Mouse (Mus musculus) urinary bladder, postnatal 25 days (tissue): ENCODE measurements around the gene Coq8a.

Experiments used
- DNase-seq: peaks from one replicate; pipeline ENCODE4 v3.0.0; 2022; ENCODE audit warnings: low spot score

The Coq8a gene

DNA sequence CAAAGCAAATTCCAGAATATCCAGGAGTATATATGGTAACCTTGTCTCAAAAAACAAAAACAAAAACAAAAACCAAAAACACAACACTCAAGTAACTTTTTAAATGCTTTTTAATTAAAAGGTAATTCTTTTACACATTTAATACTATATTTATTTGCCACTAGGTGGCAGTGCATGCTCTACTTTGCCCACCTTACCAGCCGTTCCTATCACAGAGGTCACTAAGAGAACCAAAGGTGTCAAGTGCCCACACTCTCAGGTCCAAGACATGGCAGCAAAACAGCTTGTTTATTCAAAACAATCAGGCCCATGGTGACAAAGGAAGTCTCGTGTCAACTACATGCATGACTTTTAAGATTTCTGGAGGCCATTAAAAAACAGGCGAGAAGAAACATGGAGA, 24.2 kb downstream of the Coq8a start:
- DNase-seq = no peak

DNA sequence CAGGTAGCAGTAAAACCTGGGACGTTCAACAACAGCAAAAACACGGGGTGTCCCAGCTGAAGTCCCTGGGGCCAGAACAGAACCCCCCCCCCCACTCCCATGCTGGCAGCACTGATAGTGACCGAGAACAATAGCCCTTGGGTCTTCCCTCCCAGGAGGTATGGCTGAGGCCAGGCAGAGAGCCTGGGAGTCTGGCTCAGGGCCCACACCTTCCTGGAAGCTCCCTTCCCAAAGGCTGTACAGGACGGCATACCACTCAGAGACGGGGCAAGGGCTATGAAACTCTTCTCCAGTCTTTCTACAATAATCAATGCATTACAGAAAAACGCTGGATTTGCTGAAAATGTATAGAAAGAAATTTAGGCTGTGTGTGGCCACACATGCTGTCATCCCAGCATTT, 24.7 kb downstream of the Coq8a start:
- DNase-seq = no peak

DNA sequence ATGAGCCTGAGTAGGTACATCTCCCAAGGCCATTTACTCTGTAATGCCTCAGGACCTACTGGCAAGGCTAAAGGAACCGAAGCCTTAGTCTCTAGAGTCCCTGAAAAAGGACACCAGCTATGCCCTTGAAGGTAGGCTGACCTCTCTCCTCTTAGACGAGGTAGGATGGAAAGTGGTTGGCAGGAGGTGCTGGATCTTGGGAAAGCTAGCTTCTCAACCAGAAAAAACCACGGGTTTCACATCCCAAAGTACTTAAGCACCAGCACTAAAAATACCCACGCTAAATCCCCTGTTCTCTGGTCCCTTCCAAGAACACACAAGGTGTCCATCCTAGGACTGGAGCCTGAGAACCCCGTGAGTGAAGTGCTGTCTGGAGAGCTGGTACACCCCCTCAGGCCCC, 26.4 kb downstream of the Coq8a start:
- DNase-seq = no peak

DNA sequence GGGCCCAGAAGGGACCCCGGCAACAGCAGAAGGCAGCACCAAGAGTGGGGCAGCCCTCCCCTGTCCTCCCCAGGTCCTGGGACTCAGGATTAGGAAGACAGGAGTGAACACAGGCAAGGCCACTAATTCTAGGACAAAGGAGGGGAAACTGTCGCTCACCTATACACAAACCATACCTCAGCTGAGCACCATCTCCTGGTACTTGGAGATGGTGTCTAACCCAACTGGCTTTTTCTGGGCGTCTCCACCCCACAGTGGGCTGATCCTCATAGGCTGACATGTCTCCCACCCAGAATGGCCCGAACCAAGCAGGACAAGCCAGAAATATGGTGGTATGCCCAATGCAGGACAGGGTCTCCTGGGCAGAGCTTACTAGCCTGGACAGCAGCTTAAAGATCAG, 26.8 kb downstream of the Coq8a start:
- no peak for DNase-seq

DNA sequence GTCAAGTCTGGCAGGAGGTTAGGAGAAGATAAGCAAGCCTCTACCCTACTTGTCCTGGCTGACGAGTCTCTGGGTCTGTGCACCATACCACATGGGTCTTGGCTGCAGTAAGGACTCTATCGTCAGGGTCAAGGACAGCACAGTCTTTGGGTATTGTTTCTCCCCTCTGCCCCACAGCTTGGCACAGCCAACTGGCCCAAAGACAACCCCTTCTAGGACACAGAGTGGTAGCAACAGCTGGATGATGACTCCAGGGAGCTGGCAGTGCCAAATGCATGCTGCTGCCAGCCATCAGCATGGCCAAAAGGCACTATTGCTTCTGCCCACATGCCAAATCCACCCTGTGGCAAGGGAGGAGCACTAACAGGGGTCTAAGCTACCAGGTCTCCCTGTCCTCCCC, 27.5 kb downstream of the Coq8a start:
- no peak for DNase-seq

DNA sequence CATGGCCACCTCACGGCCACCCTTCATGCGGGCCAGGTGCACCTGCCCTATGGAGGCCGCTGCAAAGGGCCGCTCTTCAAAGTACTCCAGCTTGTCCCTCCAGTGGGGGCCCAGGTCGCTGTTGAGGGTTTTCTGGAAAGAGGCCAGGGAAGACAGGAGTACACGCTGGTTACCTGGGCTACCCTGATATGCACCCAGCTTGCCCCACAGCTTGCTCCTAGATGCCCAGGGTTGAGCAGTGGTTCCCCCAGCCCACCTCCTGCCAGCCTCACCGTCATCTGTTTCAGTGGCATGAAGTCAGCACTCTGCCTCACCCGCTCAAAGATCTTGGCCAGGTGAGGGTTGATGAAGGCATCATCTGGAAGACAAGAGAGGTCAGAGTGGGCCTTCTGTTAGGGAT, 29.3 kb downstream of the Coq8a start:
- no peak for DNase-seq

DNA sequence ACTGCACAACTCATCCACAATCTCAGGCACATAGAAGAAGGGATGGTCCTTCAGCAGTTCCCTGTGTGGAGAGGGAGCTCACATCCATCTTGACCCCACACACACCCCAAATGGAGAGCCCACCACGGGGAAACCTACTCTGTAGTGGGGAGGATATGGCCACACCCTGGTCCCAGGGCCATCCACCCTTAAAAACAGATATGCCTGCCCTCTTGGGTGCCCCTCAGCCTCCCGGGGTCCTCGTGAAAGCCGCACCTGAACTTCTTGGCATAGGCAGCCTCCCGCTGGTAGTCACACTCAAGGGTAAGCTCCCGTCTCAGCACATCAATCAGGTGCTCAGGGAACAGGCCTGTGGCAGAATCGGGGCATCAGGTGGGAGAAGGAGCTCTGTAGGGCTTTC, 30.2 kb downstream of the Coq8a start:
- DNase-seq = no peak

DNA sequence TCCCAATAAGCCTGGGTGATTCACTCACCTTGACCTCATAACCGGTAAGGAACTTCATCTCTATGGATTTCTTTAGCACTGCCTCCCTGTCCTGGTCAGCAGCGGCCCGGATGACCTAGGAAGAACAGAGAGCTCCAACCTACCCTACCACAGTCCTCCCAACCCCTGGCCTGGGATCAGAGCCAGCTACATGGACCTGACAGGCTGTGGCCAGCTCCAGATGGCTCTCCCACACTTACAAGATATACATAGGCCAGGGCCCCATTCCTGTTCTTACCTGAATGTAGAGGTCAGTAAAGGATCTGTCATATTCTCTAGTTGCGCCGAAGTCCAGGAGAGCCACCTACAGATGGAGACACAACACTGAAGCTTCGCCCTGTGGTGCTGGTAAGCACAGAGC, 31.1 kb downstream of the Coq8a start:
- DNase-seq = no peak

DNA sequence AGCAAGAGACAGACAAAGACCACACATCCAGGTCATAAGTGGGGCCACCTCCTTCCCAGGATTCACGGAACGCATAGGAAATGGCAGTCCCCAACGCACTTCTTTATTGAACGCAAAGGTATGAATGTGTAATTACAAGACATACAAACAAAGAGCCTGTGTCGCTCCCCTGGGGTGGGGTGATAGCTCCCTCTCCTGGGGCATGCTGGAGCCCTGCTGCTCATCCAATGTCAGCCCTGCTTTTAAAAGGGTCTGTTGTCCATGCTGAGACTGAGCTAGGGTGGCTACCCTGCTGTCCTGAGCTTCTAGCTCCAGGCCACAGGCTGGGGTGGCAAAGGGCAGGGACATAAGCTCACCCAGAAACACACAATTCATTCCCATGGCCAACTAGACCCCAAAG, 32.9 kb downstream of the Coq8a start:
- no peak for DNase-seq

DNA sequence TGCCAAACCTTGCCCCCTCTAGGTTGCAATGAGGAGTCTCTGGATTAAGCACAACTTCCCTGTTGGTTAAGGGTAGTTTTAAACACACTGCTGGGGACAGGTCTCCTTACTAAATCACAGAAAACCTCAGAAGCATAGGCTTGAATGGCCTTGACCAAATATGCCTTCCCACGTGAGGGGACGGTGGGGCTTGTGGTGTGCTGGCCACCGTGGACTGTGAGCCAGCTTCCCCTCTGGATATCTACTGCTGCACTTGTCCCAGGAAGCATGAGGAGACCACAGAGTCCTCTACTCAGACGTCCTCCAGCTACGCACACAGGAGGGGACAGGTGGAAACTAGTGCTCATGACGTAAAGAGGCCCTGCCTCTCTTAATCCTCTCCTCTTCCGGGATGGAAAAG, 36.4 kb downstream of the Coq8a start:
- DNase-seq = no peak

DNA sequence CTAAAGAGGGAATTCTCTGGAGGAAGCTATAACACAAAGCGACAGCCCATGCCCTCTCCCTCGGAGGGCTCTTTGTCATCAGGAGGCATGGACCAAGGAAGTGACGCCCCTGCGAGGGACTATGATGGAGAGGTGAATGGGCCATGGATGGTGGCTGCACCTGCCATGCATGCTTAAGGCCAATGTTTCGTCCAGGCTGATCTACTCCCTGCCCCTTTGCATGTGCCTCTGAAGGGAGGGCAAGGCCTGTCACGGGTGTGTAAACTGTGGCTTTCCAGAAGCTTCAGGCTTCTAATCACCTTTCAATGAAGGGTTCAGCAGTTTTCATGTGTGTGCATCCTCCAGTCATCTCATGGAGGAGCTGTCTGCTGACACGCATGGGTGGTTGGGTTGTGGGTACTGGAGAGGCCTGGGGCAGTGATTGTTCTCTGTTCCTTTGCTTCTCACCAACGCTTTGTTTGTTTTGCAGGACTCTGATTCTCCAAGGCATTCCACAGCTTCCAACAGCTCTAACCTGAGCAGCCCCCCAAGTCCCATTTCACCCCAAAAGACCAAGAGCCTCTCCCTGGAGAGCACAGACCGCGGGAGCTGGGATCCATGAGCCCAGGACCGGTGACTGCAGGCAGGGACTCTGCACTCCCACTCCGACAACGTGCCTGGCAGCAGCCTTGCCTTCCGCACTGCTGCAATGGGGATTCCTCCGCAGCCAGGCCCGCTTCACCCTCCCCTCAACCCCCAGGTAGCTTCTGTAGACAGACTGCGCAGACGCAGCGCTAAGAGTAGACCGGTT, 37.6 kb downstream of the Coq8a start:
- no peak for DNase-seq

DNA sequence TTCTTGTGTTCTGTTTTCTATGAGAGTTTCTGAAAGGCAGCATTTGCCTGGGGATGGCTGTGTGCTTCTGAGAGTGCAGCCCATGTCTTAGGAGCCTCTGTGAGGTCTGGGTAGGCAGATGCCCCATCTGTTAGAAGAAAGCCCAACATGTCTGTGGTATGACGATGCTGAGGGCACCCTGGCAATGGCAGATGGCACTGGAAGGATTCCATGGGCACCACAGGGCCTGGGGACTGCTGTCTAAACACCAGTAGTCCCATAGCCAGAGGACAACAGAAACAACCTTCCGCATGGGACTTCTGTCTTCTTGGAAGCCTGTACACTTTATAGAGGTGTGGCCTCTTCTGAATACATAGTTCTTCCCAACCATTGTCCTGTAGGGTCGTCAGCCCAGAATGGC, 38.2 kb downstream of the Coq8a start:
- no peak for DNase-seq

DNA sequence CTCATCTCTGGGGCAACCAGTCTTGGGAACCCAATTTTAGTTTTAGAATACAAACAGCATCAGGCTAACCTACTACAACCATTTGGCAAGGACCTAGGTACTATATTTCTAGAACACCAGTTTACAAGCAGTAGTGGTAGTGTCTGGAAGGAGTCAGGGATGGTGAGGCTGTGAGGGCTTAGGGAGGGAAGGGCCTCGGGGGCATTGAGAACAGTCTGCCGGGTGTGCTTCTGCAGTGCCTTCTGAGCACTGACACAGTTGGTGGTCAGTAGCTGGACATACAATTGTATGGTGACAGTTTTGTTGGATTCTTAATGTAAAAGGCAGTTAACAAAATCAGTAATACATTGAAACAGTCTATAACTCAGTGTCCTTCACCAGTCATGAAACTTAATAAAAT, 38.9 kb downstream of the Coq8a start:
- DNase-seq = no peak

DNA sequence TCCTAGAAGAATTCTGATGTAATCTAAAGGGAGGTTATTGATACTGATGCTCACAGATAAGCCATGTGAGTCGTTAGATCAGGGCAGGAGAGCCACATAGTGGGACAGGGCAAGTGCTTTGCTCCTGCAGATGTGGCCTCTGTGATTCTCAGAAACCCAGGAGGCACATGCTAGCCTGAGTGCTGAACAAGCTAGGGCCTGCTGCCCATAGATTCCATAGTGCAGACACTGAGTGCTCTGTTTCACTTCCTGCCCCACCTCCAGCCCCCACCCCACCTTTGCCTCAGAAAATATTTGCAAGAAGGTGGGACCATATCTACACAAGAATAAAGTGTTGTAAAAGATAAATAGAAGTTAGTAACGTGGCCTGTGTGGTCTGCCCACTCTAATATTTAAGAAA, 40.8 kb downstream of the Coq8a start:
- no peak for DNase-seq

DNA sequence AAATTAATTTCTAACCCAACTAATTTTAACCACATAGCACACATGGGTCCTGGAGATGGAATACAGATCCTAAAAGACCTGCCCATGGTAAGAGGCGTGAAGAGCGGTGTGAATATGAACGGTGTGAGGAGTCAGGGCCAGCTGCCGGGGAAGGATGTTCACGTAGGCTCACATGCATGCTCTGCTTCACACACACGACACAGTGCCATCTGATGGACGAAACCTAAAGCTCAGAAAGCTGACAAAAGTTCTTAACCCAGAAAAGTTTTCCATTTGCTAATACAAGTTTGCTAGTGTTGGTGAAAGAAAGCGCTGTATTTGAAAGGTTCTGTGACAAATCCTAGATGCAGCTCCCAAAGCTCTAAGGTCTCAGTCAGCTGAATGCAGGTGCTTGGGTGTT, 48.2 kb downstream of the Coq8a start:
- DNase-seq = no peak

DNA sequence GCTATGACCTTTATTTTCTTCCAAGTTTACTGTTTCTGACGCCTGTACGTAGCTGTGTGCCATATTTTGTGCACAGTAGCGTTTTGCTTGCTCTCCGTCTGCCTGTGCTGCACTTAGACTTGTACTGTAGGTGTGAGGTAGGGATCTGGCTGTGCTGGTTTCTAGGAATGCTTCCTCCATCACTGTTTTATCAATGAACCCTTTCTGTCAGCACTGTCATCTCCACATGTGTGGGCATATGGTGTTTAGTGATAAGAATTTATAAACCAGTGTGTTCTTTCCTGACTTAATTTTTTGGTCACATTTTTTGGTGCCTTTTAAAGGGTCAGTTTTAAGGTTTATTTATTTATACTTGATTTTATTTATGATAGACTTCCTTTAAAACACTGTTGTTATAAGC, 50.8 kb downstream of the Coq8a start:
- DNase-seq = no peak

DNA sequence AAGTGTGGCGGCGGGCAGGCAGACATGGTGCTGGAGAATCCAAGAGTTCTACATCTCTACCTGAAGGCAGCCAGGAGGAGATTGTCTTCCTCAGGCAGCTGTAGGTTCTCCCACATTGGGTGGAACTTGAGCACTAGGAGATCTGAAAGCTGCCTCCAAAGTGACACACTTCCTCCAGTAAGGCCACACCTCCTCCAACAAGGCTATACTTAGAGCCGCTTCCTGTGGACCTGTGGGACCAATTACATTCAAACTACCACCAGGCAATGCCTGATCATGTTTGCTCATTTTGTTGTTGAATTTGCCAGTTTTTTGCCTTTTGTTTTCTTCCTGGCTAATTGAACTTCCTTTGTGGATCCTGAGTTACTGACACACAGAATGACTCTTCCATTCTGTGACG, 51.4 kb downstream of the Coq8a start:
- DNase-seq = no peak

DNA sequence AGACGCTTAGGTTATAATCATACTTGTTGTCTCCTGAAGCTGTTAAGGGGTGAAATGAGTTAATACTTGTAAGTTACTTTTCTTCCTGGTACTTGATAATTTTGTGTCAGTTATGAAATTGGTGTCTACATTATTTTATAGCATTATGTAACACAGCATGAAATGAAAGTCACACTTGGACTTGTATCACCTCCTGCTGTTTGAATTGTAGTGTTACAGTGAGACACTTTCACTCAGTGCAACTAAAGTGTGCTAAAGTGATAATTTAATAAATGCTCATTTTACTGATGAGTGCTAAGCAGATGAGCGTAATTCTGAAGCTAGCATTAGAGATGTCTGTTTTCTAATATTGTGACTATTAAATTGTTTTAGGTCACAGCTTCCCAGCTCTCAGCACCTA, 58.4 kb downstream of the Coq8a start:
- no peak for DNase-seq

DNA sequence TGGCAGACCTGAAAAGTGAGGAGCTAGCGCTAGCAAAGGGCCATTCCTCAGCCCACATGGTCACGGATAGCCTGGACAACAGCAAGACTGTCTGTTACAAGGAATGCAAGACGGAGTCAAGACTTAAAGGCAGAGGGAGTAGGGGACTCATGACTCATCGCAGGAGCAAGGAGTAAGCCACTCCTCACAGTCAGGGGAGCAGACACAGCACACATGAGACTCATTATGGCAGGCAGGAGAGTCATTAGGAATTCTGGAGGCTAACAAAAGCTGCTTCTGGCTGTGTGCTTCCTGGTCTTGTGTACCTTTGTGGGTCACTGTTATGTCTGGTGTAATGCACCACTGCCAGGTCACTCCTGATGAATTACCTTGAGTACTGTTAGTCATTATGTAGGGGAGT, 60.2 kb downstream of the Coq8a start:
- DNase-seq = no peak

DNA sequence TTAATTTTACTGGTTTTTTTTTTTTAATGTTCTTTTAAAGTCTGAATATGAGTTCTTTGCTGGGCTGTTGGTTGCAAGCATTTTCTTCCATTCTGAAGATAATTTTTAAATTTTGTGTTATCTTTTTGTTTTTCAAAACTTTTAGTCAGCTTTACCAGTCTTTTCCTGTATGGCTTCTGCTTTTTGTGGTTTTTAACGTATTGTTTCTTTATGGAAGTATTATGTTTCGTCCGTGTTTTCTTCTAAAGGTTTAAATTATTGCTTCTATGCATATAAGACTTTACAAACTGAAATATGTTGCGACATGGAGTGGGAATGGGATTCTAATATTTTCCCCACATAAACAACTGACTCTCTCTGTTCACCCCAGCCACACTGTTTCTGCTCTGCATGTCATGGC, 67.2 kb downstream of the Coq8a start:
- DNase-seq = no peak

DNA sequence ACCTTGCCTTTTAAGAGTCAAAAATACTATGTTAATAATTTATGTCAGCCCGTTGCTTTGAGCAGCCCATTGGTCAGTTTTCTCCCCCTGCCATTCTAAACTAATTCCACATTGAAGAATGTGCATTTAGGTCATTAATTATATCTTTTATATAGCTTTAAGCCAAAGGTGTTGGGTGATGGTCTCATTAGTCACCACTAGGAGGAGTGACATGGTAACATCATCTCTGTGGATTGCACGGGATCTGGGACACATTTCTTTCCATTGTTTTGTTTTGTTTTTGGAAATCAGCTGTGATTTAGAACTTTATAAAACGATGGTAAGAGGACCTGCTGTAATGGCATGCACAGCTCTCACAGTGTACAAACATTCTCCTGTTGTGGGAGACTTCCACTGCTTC, 68.0 kb downstream of the Coq8a start:
- no peak for DNase-seq

DNA sequence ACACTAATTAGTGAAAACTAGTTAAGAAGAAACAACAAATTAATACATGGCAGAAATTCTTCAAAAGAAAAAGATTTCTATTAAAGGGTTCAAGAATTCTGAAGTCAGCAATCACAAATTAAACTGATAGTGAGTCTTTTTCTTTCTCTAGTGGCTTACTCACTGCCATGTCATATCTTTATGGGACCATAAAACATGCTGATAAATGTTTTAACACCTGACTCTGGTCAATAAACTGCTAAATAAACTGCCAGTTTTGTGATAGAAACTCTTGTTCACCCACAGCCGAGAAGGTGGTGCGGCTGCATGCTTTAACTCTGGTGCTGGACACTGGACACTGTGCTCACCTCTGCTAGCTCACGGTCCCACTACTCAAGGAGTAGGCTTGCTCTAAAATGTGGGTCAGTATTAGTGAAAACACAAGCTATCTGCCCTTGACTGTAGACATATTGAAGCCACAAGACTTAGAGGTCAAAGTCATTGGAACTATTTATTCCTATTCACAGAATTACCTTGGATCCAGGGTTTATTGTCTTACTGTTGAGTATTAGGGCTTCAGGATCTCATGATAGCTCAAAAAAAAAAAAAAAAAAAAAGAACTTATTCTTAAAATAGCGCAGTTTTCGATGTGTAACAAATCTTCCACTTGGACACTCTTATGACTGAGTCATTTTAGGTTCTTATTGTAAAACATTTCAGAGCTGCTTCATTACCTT, 71.2 kb downstream of the Coq8a start:
- no peak for DNase-seq

DNA sequence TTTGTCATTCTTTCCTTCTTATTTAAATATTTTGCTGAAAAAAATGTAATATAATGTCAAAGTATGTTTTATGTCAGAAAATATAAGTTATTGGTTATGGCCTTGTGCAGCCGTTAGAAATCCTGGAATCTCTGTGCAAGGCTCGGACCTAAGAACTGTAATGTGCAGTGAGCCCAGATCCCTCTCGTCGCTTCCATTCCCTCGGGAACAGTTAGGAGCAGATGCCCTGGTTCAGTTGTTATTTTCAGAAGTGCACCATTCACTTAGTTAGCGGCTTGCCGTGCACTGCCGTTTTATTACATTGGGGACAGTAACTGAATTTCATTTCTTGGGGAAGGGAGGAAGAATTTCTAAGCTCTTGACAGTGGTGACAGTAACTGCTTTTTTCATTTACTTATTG, 81.2 kb downstream of the Coq8a start:
- no peak for DNase-seq

DNA sequence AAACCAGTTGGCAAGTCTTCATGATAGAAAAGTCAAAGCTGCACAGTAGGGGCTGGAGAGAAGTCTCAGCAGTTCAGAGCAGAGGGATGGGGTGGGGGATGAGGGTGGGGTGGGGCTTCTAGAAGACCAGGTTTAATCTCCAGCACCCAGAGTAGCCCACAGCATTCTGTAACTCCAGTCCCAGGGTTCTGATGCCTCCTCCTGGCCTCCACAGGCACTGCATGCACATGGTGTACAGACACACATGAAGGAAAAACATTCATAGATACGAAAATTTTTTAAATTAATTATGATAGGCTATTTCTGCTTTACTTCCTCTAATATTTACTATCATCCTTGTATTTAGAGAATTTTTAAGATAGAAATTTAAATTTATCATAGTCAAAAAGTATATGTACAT, 82.9 kb downstream of the Coq8a start:
- no peak for DNase-seq
